Mouse (Mus musculus) gastrocnemius, postnatal 36 days (tissue): ENCODE results near the gene Tubb1. TPM values are rescaled to one million over a fixed set of nuclear protein-coding genes. Genes with fewer than 3 reads are reported as not detected.

Experiments
- DNase-seq, 2 experiments: peaks; one replicate each; pipeline ENCODE4 v3.0.0; 2022
- intact Hi-C: fragments of 180-260 bp; cut with DNase I; formaldehyde crosslinking; loops from one replicate; pipeline ENCODE4 v1.15.1; 2025
- total RNA-seq, 2 experiments: library from RNA; stranded (reverse); gene quantifications; 2 replicates each; pipeline ENCODE4 v1.2.3; 2021

The Tubb1 gene
- total RNA-seq, 2 experiments from 2014 or later = not detected

DNA sequence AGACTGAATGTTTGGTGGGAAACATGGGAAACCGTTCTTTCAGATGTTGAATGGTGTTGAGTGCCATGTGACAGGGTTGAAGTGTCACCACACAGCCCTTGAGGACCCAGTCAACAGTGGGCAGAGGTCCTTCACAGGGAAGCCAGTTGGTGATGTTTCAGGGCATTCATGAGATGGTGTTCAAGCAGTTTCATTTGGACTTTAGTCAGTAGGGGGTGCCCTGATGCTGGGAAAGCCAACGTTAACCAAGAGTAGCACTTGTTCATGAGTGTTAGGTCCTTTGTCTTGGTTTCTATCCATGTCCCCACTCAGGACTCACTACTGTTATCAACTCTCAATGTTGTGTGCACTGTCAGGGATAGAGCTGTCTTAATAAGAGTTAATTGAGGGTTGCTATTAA, 42.4 kb downstream of the Tubb1 start:
- intact Hi-C loops = no loop called here

DNA sequence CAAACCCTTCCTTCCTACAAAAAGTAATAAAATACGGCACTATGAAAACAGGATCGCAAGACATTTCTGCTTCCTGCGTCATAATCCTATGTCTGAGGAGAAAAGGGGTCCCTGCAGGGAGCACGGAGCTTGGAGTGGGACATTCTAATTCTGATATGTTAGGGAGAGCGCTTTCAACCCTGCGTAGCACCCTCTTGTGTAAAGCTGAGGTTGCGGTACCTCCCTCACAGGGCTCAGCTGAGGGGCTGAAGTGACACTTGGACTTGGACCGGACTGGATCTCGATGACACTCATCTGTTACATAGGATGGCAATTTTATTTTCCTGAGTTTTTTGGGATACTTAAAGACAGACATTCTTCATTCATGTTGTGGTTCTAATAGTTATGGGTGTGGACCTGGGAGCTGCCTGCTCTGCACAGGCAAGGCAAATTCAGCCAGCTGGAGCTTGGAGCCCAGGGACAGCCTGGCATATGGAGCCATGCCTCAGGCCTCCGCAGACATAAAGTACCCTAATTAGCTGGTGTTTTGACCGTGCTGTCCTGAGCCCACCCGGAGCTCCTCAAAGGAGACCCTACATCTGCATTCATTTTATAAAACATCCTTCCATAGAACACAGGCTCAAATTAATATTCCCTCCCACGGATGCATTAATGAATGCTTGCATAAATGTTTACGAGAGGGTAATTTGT, 50.5 kb downstream of the Tubb1 start:
- no peak for DNase-seq
- intact Hi-C loops = no loop called here

More for the DNA sequence above, 42.4 kb downstream of the Tubb1 start:
- DNase-seq = no peak

DNA sequence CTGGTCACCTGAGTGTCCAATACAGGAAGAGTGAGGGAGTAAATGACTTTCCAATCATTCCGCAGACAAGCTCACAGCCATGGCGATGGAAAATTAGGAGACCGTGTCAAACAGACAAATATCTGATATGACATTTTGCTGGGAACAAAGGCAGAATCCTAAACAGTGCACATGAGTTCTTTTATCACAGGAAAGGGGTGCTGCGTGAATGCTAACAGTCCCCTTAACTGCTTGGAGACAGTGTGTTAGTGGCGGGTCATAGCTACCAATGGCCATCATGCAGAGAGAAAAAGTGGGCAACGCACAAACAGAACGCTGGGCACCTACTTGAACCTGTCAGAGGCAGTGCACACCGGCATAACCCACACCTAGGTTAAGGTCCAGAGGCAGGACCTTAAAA, 51.0 kb downstream of the Tubb1 start:
- intact Hi-C loops = no loop called here
- DNase-seq = no peak

DNA sequence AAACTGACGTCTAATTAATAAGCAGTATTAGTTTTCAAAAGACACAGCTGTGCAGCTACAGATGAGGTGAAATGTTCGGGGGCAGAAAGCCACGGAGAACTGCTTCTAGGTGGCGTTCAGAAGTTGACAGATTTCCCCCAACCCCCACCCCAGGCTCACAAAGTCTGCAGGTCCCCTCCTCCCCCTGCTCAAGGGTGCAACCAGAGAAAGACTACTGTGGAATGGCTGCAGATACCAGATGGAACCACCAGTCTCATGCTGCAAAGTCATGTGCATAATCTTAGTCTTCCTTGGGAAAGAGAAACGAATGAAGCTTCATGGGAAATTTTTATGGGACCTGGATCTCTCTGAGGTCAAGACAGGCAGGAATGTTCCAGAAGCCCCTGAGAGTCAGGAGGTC, 51.8 kb downstream of the Tubb1 start:
- no peak for DNase-seq
- intact Hi-C loops = no loop called here

DNA sequence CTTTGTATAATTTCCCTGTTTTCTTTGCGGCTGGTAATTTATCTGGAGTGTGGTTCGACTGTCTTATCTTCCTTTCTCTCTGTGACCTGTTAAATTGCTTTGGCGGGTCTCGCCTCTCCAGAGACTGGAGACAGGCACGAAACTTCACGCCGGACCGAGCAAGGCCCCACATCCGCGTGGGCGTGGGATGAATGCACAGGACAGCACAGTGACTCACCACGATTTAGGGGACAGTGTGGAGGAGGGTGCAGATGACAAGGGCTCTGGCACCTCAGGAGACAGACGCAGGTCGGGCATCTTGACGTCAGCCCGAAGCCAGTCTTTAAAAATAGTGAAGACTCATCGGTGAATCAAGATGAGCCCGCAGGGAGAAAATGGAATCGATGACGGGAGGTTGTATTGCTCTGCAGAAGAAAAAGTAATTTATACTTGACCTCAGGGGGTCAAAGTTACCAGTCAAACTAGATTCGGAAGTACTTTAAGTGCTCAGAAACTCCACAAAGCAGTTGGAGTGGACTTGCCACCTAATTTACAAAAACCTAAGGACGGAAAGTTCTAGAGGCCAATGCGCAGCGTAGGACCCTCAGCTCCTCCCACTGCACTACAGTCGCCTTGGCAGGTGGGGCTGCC, 52.5 kb downstream of the Tubb1 start:
- intact Hi-C loops = no loop called here
- no peak for DNase-seq

Other genes with a start within 250 kb of the Tubb1 start
- 1,000 to 10,000 TPM; 1,262 to 1,407 TPM for gene Gnas, start 166.4 kb upstream of the Tubb1 start, total RNA-seq
- gene Gm20721, start 104.0 kb upstream of the Tubb1 start, total RNA-seq = 1 to 10 TPM; 2.4 to 3.0 TPM
- gene Nelfcd, start 34.9 kb upstream of the Tubb1 start, total RNA-seq = 10 to 100 TPM; 19.2 to 21.2 TPM
- gene Ctsz, start 11.7 kb upstream of the Tubb1 start, total RNA-seq = 10 to 100 TPM; 23.4 to 24.7 TPM
- 1,000 to 10,000 TPM in 1 of 2 experiments, 100 to 1,000 TPM in 1; 994 to 1,118 TPM for gene Atp5e, start 13.4 kb downstream of the Tubb1 start, total RNA-seq
- gene Prelid3b, start 22.4 kb downstream of the Tubb1 start, total RNA-seq = 10 to 100 TPM; 43.1 to 48.1 TPM
- under 1 TPM in 1 of 2 experiments, not detected in 1; 0.05 TPM for gene Zfp831, start 192.8 kb downstream of the Tubb1 start, total RNA-seq